Mouse (Mus musculus) embryonic facial prominence, embryonic 14.5 days (tissue): ENCODE measurements around the gene 1700069L16Rik. TPM values are rescaled to one million over a fixed set of nuclear protein-coding genes. Genes with fewer than 3 reads are reported as not detected.
A peak's percentile ranks its signal among the peaks of the same experiment; 100 is the strongest.

Source experiments
- ATAC-seq: fragments of 200-750 bp; cut with Nextera tagmentation; 2 replicates; pipeline ENCODE4 v1.8.0; 2017; ENCODE audit warnings: low read depth, moderate number of reproducible peaks, moderate TSS enrichment
- DNase-seq: peaks from one replicate; pipeline ENCODE4 v3.0.0-alpha.2; 2015; ENCODE audit warnings: low spot score
- H3K27ac ChIP-seq: fragments of 300-500 bp; sonication (generic); replicated peaks from 2 replicates; pipeline ENCODE4 v1.5.1; 2014; ENCODE audit warnings: low read depth, mild to moderate bottlenecking, low read length, moderate library complexity
- H3K27me3 ChIP-seq: fragments of 300-500 bp; sonication (generic); replicated peaks from 2 replicates; pipeline ENCODE4 v1.6.1; 2014; ENCODE audit warnings: low read length; ENCODE audit not compliant: control insufficient read depth, insufficient read depth
- H3K36me3 ChIP-seq: fragments of 300-500 bp; sonication (generic); 2 replicates; pipeline ENCODE4 v1.6.1; 2014; ENCODE audit warnings: low read length, mixed read lengths; ENCODE audit not compliant: control insufficient read depth, insufficient read depth
- H3K4me1 ChIP-seq: fragments of 300-500 bp; sonication (generic); 2 replicates; pipeline ENCODE4 v1.6.1; 2014; ENCODE audit warnings: antibody characterized with exemption, low read length; ENCODE audit not compliant: control insufficient read depth, insufficient read depth
- H3K4me2 ChIP-seq: fragments of 300-500 bp; sonication (generic); 2 replicates; pipeline ENCODE4 v1.6.1; 2014; ENCODE audit warnings: low read depth, mild to moderate bottlenecking, low read length, moderate library complexity, mixed read lengths
- H3K4me3 ChIP-seq: fragments of 300-500 bp; sonication (generic); 2 replicates; pipeline ENCODE4 v1.5.1; 2014; ENCODE audit warnings: low read depth, mild to moderate bottlenecking, low read length
- H3K9ac ChIP-seq: fragments of 300-500 bp; sonication (generic); 2 replicates; pipeline ENCODE4 v1.6.1; 2014; ENCODE audit warnings: low read depth, mild to moderate bottlenecking, low read length, moderate library complexity, mixed read lengths
- H3K9me3 ChIP-seq: fragments of 300-500 bp; sonication (generic); 2 replicates; pipeline ENCODE4 v1.6.1; 2016; ENCODE audit warnings: low read length; ENCODE audit not compliant: control insufficient read depth
- WGBS: fragments of 180-500 bp; shearing (Covaris S2); extraction: QIAGEN DNeasy Blood & Tissue Kit; methylation state at CpG from one replicate; pipeline ENCODE4 v1.1.7; 2014; 5-methylcytosine and 5-hydroxymethylcytosine counted together
- polyA plus RNA-seq: library from polyadenylated mRNA; unstranded; fragments of >200 nt; fragmentation: Nextera tagmentation; extraction: Ambion mirVana; gene quantifications from 2 replicates; pipeline ENCODE4 v1.2.1, GENCODE M21; 2014

The 1700069L16Rik gene
- polyA plus RNA-seq, 1 experiment from 2014 or later, result not detected

GRCm38 (mm10) chr5:113703803-113704585, 20.6 kb downstream of the 1700069L16Rik start:
- Histone ChIP-seq H3K27me3 (no peaks in the 10 kb centered on the region), H3K4me3 (no peak overlapping the region), H3K9ac (no peak overlapping the region), H3K4me1 (no peaks in the 10 kb centered on the region), H3K9me3 (no peaks in the 10 kb centered on the region), H3K27ac (no peak overlapping the region), H3K4me2 (no peak overlapping the region), H3K36me3 (no peaks in the 10 kb centered on the region)
- DNase-seq (peak; percentile 43), ATAC-seq (no peak; the same call in 1 of the 2 replicates)
- 53% methylated on average over 21 of the region's 21 CpGs for WGBS

- Histone ChIP-seq H3K36me3 (no peaks in the 10 kb centered on the region), H3K9ac (no peak overlapping the region), H3K9me3 (no peaks in the 10 kb centered on the region), H3K27me3 (no peaks in the 10 kb centered on the region), H3K27ac (no peak overlapping the region), H3K4me3 (no peak overlapping the region), H3K4me2 (no peak overlapping the region), H3K4me1 (no peaks in the 10 kb centered on the region)
- ATAC-seq, result no peak
- no peak for DNase-seq
- WGBS, result 79% methylated on average over 19 of the region's 19 CpGs
These were observed 24.1 kb downstream of the 1700069L16Rik start for GRCm38 (mm10) chr5:113700388-113701023.

DNA sequence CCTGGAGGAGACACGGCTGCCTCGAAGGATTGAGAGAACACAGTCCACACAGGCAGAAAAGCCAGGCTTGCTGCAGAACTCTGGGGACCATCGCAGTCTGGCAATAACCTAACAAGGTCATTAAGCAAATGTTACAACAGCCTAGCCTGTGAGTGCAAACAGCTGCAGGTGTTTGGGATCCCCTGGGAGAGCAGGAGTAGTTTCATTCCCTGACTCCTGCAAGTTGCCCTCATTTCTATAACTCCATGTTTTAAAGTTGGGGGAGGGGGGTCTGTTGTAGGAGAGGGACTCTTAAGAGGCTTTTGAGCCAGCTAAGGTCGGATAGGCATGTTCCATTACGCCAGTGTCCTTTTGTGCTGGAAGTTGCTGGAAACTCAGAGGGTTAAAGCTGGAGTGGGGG, 30.2 kb downstream of the 1700069L16Rik start:
- Histone ChIP-seq H3K9ac (no peak overlapping the region), H3K4me1 (no peaks in the 10 kb centered on the region), H3K36me3 (no peaks in the 10 kb centered on the region), H3K27ac (no peak overlapping the region), H3K4me3 (no peak overlapping the region), H3K4me2 (no peak overlapping the region), H3K27me3 (no peaks in the 10 kb centered on the region), H3K9me3 (no peaks in the 10 kb centered on the region)
- ATAC-seq, result peak; percentile 80
- DNase-seq, result peak; percentile 86
- WGBS, result 17% methylated on average over 5 of the region's 5 CpGs

- no peak overlapping the region for H3K9ac ChIP-seq
- no peak overlapping the region for H3K27ac ChIP-seq
- no peak overlapping the region for H3K4me3 ChIP-seq
- H3K27me3 ChIP-seq, result no peaks in the 10 kb centered on the region
- 45% methylated on average over 4 of the region's 4 CpGs for WGBS
- H3K4me1 ChIP-seq, result no peaks in the 10 kb centered on the region
- no peak for DNase-seq
- no peaks in the 10 kb centered on the region for H3K36me3 ChIP-seq
- no peak for ATAC-seq
- no peaks in the 10 kb centered on the region for H3K9me3 ChIP-seq
- no peak overlapping the region for H3K4me2 ChIP-seq
These were observed 30.6 kb downstream of the 1700069L16Rik start for GRCm38 (mm10) chr5:113694000-113694399.

DNA sequence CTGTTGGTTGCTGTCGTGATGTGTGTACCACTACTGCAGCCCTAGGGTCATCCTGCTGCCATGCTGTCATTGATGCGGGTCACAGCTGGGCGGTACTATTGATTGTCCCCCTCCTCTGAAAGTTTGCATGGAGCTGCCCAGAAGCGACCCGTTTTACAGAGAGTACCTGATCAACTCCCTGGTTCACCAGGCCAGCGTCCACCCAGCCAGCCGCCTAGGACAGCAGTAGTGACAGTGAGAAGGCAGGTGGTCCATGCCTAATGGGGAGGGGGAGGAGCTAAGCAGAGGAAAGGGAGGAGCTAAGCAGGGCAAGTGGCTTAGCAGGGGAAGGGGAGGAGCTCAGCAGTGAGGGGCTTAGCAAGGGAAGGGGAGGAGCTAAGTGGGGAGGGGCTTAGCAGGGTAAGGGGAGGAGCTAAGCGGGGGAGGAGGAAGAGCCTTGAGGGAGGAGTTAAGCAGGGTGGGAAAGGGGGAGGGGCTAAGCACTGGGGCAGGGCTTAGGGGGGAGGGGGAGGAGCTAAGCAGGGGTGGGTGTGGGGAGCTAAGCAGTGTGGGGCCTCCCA, 31.3 kb downstream of the 1700069L16Rik start:
- H3K4me1 ChIP-seq, result no peaks in the 10 kb centered on the region
- no peak for ATAC-seq
- no peak overlapping the region for H3K27ac ChIP-seq
- no peaks in the 10 kb centered on the region for H3K27me3 ChIP-seq
- no peaks in the 10 kb centered on the region for H3K9me3 ChIP-seq
- no peaks in the 10 kb centered on the region for H3K36me3 ChIP-seq
- DNase-seq, result no peak
- H3K4me3 ChIP-seq, result no peak overlapping the region
- WGBS, result 85% methylated on average over 8 of the region's 8 CpGs
- no peak overlapping the region for H3K9ac ChIP-seq
- H3K4me2 ChIP-seq, result no peak overlapping the region

- no peak overlapping the region for H3K4me3 ChIP-seq
- H3K36me3 ChIP-seq, result no peaks in the 10 kb centered on the region
- H3K27ac ChIP-seq, result no peak overlapping the region
- H3K27me3 ChIP-seq, result no peaks in the 10 kb centered on the region
- H3K4me2 ChIP-seq, result no peak overlapping the region
- no peak overlapping the region for H3K9ac ChIP-seq
- 98% methylated on average over 2 of the region's 2 CpGs for WGBS
- DNase-seq (no peak), ATAC-seq (no peak)
- no peaks in the 10 kb centered on the region for H3K4me1 ChIP-seq
- no peaks in the 10 kb centered on the region for H3K9me3 ChIP-seq
These were observed 33.7 kb downstream of the 1700069L16Rik start for GRCm38 (mm10) chr5:113690866-113691265.

DNA sequence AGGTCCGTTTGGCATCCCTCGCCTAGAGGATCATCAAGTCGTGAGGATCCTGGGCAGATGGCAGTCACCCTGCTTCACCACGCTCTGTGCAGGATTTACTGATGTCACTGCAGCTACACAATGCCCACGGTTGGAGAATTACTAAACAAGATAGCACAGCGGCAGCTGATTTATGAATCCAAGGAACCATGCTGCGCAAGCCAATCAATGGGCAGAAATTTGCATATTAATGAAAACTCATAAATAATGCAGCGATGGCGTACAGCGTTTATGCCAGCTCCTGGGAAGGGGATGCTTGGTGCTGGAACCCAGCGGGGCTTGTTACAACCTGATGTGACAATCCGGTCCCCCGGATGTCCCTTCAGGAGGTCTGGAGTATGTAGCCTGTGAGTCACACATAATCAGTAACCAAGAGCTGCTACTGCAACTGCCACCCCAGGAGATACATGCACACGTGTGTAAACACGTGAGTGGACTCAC, 34.5 kb downstream of the 1700069L16Rik start:
- H3K4me3 ChIP-seq, result no peak overlapping the region
- no peak overlapping the region for H3K4me2 ChIP-seq
- no peak for DNase-seq
- no peaks in the 10 kb centered on the region for H3K27me3 ChIP-seq
- no peaks in the 10 kb centered on the region for H3K4me1 ChIP-seq
- no peak overlapping the region for H3K9ac ChIP-seq
- 82% methylated on average over 15 of the region's 15 CpGs for WGBS
- H3K27ac ChIP-seq, result no peak overlapping the region
- H3K36me3 ChIP-seq, result no peaks in the 10 kb centered on the region
- no peak for ATAC-seq
- H3K9me3 ChIP-seq, result no peaks in the 10 kb centered on the region

DNA sequence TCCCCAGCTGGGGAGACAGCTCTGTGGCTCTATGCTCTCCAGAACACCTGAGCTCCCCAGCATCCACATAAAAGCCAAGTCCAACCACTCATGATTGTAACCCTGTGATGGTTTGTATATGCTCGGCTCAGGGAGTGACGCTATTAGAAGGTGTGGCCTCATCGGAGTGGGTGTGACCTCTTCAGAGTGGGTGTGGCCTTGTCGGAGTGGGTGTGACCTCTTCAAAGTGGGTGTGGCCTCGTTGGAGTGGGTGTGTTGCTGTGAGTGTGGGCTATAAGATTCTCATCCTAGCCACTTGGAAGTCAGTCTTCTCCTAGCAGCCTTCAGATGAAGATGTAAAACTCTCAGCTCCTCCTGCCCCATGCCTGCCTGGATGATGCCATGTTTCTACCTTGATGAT, 37.1 kb downstream of the 1700069L16Rik start:
- H3K4me1 ChIP-seq, result no peaks in the 10 kb centered on the region
- no peaks in the 10 kb centered on the region for H3K27me3 ChIP-seq
- 81% methylated on average over 5 of the region's 5 CpGs for WGBS
- H3K27ac ChIP-seq, result no peak overlapping the region
- ATAC-seq (no peak), DNase-seq (no peak)
- no peak overlapping the region for H3K4me3 ChIP-seq
- no peaks in the 10 kb centered on the region for H3K9me3 ChIP-seq
- no peak overlapping the region for H3K4me2 ChIP-seq
- H3K36me3 ChIP-seq, result no peaks in the 10 kb centered on the region
- no peak overlapping the region for H3K9ac ChIP-seq
